Mouse (Mus musculus) urinary bladder, adult 18-20 months (tissue): ENCODE data around the gene Rasgef1c.

Source experiments
- DNase-seq, 2 experiments: peaks; one replicate each; pipeline ENCODE4 v3.0.0; 2022; ENCODE audit warnings: low spot score in 2 of 2, mixed read lengths in 2 of 2

The Rasgef1c gene

GRCm38 (mm10) chr11:49926183-49926582 lies 24.5 kb downstream of the Rasgef1c start:
- DNase-seq, result no peak

DNA sequence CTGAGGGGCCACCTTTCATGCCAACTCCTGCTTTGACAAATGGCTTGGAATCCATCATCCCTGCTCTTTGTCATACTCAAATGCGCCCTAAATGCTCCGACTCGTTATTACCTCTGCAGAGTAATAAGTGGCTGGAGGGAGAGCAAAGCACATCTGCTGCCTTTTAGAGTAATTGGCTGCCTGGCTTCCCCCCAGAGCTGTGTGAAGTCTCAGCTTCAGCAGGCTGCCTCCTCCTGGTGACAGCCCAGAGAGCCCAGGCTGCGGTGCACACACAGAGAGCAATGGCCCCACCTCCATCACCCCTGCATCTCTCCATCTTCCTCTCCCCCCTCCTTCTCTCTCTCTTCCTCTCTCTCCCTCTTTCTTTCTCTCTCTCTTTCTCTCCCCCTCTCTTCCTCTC lies 25.5 kb downstream of the Rasgef1c start:
- no peak for DNase-seq

DNA sequence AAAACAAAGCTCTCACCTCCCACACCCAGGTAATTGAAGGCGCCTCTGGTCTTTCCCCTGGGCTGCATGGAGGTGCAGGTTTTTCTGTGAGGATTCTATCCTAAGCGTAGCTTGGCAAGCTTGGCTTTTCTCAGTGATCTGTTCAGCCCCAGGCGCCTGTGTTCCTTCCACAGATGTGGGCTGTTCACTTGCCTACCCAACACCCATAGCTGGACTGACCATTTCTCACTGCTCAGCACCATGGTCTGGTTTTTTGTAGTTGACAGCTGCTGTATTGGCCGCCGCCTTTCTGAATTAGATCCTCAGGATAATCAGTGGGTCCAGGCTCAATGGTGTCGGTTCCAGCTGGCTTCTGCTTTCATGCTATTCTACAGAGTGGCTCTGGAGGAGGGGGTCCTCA lies 26.0 kb downstream of the Rasgef1c start:
- no peak for DNase-seq

DNA sequence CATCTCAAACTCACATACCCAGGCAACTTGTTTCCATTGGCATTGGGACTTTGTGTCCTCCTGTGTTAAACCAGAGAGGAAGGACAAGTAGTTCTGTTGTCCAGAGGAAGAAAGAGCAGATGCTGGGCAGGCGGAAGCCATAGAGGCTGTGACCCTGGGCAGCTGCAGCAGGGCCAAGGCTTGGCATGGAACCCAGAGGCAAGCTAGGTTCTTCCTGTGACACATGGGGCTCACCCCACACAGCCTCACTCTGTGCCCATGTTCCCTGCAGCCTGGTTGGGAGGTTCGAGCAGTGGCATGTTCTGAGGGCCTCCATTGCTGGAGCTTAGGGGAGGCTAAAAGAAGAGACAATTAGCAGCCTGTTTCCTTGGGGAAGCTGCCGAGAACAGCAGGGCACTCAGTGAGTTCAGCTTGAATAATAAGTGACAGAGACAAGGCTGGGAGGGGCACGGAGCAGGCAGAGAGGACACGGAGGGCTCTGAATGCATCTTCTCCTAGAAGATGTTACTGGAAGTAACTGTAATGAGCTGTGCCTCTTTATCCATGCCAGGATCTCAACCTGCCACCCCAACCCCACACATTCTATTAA lies 29.5 kb downstream of the Rasgef1c start:
- DNase-seq, result no peak

- DNase-seq, result no peak
Observed at GRCm38 (mm10) chr11:49931853-49932252, 30.2 kb downstream of the Rasgef1c start.

DNA sequence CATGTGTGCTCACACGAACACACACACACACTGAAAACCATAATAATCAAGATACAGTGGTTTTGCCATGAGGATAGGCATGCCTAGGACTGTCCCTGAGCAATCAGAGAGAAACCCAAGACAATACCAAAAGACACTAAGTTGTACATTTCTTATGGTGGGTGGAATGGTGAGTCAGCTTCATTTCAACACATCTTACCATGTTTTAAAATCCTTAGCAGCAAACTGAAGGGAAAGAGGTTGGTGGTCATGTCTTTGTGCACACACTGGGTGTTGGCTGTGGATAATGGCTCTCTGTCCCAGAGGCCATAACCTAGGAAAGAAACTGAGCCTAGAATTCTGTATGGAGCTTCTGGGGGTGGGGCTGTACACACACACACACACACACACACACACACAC lies 32.2 kb downstream of the Rasgef1c start:
- DNase-seq, result no peak

- no peak for DNase-seq
Observed at GRCm38 (mm10) chr11:49934322-49934721, 32.7 kb downstream of the Rasgef1c start.

GRCm38 (mm10) chr11:49936458-49936857 lies 34.8 kb downstream of the Rasgef1c start:
- DNase-seq, result no peak

GRCm38 (mm10) chr11:49937779-49938178 lies 36.1 kb downstream of the Rasgef1c start:
- no peak for DNase-seq

DNA sequence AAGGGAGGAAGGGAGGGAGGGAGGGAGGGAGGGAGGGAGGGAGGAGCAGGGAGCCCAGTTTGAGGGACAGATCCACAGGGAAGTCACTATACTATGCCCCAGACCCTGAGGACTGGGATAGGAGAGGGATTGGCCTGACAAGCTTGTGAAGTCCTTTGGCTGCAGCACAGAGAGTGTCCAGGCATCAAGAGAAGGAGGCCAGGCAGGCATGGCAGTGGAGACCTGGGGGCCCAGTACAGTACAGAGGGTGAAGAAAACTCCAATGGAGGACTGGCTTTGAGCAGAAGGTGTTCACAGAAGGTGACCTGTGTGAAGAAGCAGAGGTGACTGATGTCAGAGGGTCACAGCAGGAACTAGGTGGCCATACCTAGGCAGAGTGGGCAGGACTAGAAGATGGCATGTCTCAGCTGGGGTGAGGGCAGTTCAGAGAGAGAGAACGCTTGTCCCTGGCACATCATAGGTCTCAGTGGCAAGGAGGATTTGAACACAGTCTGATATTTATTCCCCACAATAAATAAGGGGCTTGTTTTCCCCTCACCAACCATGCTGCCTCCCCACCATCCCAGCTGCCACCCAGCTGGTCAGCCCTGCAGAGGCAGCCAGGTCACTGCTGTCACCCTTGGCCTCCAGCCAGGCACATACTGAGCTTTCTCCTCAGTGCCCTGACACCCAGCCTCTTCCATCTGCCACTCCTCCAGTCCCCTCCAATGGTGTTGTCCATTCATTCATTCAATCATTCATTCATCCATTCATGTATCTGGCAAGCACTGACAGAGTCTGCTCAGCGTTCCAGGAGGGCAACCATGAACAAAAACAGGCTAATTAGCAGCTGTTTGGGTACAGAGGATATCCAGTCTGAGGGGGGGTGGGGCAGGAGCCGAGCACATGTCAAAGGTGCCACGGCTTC lies 36.9 kb downstream of the Rasgef1c start:
- DNase-seq, result no peak

DNA sequence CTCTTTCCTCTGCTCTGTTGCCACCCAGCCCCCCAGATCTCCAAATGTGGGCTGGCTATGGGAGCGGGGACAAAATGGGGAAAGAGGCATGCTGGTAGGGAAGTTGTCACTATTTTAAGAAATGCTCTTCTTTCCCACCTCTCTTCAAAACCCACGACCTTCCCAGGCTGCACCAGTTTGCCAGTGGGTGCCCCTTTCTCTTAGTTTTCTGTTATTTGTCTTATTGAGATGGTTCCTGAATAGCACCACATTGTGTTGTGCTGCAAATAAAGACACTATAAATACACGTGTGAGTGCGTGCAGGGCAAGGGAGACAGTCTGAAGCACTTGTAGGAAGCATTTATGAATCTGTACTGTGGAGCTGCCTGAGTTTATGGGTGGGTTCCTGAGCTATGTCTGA lies 41.2 kb downstream of the Rasgef1c start:
- no peak for DNase-seq

- DNase-seq, result no peak
Observed at GRCm38 (mm10) chr11:49943901-49944300, 42.3 kb downstream of the Rasgef1c start.

- DNase-seq, result no peak
Observed at GRCm38 (mm10) chr11:49945726-49946125, 44.1 kb downstream of the Rasgef1c start.

- DNase-seq, result no peak
Observed at GRCm38 (mm10) chr11:49949839-49950238, 48.2 kb downstream of the Rasgef1c start.

- DNase-seq, result no peak
Observed at GRCm38 (mm10) chr11:49953616-49954015, 52.0 kb downstream of the Rasgef1c start.

- peak in 1 of 2 experiments; percentile 32 for DNase-seq
Observed at GRCm38 (mm10) chr11:49955577-49956261, 54.1 kb downstream of the Rasgef1c start.

GRCm38 (mm10) chr11:49958017-49958416 lies 56.4 kb downstream of the Rasgef1c start:
- no peak for DNase-seq

DNA sequence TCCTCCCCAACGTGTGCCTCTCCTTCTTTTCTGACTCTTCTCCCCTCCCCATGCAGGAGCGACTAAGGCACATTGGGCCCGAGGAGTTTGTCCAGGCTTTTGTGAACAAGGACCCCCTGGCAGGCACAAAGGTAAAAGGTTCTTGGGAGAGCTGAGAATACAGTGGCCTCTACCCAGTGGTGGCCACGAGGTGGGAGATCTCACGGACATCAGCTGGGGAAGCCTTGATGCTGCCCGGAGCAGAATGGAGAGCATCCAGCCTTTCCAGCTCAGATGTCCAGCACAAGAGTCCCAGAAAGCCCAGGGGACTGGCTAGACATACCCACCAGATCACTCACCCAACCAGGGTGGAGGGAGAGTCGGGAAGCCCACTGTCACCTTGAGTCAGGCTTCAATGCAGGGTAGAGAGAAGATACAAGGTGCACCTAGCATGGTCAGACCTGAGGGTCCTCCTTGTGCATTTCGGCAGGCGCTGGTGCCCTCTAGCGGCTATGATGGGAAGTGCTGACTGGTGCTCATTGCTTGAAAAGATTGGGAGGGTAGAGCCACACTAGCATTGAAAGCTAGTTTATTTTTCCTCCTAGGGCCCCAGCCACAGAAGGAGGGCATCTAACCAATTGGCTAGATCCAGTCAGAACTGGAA lies 59.6 kb downstream of the Rasgef1c start:
- peak in 1 of 2 experiments; percentile 42 for DNase-seq

- DNase-seq, result no peak
Observed at GRCm38 (mm10) chr11:49965320-49965719, 63.7 kb downstream of the Rasgef1c start.

- DNase-seq, result no peak
Observed at GRCm38 (mm10) chr11:49969692-49970091, 68.1 kb downstream of the Rasgef1c start.

DNA sequence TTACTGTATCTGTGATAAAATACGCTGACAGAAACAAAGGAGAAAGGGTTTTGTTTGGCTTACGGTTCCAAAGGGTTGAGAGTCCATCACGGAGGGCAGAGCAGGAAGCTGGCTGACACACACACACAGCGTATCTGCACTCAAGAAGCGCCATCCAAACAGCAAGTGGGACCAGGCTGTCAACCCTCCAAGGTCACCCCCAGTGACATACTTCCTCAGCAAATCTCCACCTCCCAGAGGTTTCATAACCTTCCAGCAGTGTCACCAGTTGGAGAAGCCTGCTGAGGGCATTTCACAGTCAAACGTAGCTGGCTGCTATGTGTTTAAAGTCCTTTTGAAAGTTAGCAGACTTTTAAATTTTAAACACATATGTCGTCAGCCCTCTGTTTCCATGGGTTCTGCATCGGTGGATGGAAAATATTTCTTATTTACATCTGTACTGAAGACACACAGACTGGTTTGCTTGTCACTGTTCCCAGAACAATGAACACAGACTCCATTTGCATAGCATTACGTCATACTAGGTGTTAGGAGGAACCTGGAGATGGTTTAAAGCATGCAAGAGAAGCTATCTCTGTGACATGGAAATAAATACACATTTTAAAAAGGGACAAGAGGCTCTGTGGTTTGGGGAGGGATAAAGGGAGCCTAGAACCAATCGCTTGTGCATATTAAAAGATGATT lies 72.2 kb downstream of the Rasgef1c start:
- no peak for DNase-seq
